Mouse (Mus musculus) heart, adult 11 months (tissue): ENCODE results near the gene Nrp2.
A peak's percentile ranks its signal among the peaks of the same experiment; 100 is the strongest.

Experiments used
- DNase-seq: peaks from one replicate; pipeline ENCODE4 v3.0.0; 2022

Nrp2 gene

DNA sequence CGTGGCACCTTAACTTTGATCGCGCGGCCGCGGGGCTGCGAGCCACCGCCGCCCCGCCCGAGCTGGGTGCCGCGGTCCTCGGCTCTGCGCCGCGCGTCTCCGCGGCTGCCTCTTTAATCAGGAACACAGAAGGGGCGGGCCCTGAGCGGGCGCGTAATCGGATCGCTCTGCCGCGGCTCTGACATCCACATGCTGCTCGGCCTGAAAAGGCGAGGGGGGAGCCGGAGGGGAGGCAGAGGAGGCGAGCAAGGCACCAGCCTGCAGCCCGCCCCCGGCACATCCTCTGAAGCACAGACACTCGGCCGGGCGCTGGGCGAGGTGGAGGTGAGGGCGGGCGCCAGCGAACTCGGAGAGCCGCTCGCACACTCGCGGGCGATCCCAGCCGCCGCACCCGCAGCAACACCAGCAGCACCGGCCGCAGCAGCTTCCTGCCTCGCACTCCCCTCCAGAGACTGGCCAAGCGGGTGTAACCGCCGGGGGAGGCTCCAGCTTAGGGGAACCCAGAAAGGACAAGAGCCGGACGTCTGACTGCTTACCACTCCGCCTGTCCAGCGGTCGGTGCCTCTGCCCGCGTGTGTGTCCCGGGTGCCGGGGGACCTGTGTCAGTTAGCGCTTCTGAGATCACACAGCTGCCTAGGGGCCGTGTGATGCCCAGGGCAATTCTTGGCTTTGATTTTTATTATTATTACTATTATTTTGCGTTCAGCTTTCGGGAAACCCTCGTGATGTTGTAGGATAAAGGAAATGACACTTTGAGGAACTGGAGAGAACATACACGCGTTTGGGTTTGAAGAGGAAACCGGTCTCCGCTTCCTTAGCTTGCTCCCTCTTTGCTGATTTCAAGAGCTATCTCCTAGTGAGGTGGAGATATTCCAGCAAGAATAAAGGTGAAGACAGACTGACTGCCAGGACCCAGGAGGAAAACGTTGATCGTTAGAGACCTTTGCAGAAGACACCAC is at the start of gene Nrp2:
Gene Nrp2 (plus strand): TSS at position 128 of the 959 bp plus-strand sequence.
- peak; percentile 100 for DNase-seq

DNA sequence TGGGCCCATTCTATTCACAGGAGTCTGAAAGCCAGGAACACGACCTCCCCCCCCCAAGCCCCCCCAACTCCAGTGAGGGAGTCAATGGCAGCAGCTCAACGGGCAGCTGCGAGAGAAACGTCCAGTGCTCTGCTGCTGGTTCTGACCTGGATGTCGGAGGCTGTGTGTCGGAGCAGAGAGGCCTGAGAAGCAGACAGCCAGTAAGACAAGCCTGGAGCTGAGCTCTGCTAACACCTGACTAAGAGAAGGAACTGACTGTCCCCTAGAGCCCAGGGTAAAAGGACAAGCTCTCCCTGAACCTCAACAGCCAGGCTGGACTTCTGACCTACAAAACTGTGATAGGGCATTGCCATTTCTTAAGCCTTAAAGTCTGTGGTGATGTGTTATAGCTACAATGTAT is 48.6 kb upstream of the Nrp2 start:
- DNase-seq: peak; percentile 65

DNA sequence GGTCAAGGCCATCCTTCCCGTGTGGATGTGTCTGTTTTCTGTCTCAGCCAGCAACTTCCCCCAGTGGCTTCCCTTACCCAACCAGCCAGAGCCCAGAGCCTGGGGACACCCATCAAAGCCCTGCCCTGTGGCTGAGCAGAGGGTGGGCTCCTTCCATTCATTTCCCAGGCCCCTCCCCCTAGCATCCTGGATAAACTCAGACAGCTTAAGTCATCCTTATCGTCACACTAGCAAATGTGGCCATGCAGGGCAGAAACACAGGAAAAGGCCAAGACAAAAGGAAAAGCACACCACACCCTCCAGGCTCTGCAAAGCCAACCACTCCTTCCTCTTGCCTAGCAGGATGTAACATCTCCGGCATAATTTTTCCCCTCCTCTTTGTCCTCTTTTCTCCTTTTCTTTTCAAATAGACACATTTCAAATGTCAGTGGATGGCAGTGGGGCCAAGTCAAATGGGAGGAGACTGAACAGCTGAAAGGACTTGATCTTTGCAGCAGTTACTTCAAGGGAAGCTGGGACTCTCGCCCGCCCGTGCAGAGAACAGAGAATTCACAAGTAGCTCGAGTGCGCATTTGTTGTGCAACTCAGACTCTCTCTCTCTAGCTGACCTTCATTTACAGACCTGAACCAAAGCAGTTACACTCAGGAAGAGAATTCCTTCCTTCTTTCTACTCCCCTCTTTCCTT is 38.0 kb upstream of the Nrp2 start:
- DNase-seq: peak; percentile 98

DNA sequence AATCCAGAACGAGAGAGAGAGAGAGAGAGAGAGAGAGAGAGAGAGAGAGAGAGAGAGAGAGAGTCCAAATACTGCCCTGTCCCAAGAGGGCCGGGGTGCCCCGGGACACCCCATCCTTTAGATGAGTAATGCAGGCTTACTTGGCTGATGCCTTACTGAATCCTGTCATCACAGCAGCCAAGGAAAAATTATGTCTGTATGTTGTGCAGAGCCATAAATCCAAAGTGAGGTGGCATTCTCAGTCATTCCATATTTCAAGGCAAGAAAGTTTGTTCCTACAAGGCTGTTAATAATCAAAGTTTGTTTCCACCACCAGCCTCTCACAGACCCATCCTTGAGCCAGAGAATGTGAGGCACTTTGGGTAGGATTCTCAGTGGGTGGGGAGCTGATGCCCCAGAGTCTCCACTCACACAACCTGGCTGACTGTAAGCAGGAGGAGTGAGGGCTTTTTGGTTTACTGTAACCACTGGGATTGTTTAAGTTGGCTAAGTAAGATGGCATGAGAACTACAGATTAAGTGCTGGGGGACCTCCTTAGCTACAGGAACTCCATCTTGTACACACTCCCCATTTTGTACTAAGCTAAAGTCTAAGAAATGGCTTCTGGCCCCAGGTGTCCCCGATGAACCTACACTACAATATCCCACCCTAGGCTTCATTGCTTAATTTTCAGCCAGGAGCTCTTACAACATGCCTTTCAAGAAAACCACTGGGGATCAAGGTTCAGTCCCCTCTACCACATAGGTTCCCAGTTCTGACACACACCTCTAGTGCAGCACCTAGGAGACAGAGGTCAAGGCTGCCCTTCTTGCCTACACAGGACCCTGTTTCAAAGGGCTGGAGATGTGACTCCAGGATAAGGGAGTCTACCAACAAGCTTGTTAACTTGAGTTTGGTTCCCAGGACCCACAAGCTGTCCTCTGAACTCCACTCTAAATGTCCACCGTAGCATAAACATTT is 37.0 kb upstream of the Nrp2 start:
- peak; percentile 76 for DNase-seq

DNA sequence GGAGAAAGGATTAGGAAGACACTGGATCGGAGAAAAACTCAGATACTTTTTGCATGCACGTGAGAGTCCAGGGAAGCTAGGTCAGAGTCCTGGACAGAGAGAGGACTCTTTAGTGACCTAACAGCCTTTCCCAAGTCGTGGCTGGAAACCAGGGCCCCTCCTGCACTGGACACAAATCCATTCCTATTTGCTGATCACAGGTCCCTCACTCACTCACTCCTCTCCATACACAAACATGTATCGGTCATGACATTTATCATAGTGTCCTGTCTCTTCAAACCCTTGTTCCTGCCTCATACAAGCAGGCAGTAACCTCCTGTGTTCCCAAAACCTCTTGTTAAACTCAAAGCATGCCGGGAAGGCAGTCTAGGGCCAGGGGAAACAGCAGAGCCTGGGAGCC is 36.3 kb upstream of the Nrp2 start:
- peak; percentile 54 for DNase-seq

DNA sequence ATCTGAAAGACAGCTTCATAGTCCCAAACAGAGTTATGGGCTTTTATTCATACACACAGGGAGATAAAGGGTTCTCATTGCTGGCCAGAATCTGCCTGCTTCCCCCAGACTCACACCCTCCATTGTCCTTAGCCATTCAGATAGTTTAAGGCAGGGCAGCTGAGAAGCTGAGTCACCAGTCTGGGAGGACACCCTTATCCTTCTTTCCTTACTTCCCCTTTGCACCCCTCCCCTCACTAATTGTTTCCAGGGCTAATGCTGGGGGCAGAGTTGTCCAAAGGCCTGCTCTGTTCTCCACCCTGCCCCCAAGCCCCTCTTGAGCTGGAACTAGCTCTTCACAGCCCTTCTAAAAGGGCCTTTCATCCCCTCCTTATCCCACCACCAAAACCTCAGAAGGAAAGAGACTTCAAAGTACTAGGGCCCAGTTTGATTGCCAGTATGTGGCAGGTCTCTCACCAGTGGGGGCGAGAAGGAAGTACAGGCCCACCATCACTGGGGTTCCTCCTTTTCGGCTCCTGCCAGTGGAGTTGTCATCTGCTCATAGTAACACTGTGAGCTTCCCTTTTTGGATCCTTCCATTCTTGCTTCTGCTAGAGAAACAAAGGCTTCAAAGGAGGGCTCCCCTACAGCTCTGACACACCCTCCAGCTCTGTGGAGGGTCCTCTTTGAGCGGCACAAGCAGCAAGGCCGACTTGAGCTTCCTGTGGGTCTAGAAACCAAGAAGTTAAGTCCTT is 24.3 kb upstream of the Nrp2 start:
- DNase-seq: no peak

DNA sequence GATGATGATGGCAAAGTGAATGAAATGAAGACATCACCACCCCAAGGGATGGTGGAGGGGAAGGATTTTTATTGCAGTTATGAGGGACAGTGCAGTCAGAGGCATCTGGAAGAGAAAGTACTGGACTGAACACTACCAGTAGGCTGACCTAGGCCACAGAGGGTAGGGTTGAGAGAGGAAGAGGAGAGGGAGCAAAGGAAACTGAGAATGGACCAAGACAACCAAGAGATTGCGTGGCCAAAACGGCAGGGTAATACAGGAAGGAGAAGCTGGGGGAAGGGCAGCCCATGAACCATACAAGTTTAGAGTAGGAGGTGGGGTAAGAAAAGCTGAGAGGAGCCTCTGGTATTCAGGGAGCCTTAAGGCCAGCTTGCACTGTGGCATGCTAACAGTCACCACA is 23.6 kb upstream of the Nrp2 start:
- no peak for DNase-seq

DNA sequence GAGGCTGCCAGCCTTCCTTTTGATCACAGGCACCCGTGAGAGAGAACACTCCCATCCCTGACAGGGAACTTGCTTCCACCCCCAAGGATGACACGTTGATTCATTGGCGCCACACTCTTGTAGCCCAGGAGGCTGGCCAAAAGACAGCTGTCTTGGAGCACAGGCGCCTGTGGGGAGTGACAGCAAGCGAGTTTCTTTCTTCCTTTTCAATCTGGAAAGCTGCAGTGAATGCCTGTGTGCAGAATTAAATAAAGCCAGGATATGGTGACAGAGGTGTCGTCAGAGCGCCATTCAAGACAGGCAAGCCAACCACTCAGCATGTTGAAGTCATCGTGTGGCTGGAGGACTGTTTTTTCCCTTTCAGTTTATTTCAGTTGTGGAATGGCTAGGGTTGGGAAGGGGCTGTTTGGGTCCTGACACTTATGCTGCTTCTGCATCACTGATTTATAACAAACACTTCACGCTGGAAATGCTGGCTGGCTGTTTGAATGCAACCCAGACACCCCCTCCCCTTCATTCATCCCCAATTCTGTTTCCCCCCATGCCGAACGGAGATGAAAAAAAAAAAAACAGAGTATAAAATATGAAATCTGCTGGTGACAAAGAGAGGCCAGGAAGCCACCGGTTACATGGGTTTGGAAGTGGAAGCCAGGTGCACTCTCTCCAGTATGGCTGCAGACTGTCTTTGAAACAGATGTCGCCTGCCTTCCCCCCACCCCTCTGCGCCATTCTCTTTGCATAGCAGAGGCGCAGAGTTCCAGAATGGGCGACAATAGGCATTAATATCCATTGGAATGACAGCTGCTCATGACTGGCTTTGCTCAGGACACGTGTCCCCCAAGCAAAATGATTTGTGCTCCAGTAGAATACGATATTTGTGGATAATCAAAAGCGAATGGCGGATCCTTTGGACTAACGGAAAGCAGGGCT is 20.4 kb upstream of the Nrp2 start:
- peak; percentile 72 for DNase-seq

DNA sequence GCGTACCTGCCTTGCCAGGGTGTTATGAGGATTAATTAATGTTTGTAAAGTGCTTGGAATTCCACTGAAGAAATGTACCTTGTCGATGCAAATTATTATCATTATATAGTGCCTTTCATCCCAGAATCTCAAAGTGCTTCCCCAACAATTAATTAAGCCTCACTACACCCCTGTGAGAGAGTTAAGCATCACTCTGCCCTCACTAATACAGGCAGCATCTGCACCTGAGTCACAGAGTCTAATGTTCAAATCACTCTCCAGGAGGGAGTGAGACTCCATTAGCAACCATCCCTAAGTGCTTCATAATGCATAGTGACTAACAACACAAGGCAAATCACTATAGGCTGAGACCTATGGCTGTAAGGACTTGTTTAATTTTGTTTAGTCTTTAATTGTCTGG is 19.6 kb upstream of the Nrp2 start:
- peak; percentile 16 for DNase-seq

DNA sequence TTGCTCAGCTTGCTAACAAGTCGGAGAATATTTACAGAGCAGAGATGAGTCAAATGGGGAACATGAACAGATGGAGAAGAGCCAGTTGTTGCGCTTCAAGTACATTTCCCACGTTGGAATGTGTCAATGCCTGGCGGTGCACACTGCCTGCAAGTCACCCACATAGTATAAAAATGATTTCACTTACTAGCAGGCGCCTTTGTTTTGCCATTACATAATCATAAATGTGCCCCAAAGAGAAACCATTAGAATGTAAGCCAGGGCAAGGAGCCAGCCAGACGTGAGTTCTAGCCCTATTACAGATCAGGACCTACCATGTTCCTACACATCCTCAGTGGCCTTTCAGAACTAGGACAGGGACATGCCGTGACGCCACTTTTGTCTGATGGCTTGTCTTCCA is 15.6 kb upstream of the Nrp2 start:
- peak; percentile 91 for DNase-seq

DNA sequence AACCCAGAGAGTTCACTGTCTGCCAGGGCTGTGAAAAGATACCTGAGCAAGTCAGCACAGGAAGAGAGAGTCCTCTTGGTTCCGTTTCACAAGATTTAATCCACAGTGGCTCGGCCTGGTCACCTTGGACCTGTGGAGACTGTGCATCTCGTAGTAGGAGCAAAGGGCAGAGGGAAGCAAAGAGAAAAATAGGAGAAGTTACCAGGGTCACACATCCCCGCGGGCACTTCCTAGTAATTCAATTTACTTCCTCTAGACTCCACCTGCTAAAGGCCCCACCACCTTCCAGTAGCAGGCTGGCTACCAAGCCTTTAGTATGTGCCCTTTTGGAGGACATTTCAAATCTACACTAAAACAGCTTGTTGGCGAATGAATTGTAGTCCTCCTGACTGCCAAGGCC is 11.9 kb upstream of the Nrp2 start:
- DNase-seq: peak; percentile 78

DNA sequence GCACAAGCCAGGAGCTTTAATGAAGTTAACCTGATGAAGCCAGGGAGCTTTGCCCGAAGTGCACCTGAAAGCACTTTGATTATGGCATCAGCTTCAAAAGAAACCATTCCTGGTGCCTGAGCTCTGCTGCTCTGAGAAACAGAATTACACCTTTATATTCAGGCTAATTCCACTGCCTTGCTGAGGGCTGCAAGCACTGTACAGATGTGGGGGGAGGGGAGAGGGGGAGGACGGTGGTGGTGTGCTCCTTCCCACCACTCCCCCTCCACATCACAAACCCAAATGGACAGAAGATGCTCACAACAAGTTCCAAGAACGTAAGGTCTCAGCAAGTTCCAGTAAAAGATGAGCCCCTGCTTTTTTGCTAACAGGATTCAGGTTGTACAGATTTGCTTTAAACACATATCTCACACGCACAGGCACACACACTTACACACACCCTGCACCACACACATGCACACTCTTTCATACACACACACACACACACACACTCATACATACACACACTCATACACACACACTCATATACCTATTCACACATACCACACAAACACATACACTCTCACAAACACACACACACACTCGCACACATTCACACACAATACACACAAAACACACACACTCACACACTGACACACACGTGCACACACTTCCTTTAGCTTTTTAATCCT is 6.6 kb upstream of the Nrp2 start:
- no peak for DNase-seq

DNA sequence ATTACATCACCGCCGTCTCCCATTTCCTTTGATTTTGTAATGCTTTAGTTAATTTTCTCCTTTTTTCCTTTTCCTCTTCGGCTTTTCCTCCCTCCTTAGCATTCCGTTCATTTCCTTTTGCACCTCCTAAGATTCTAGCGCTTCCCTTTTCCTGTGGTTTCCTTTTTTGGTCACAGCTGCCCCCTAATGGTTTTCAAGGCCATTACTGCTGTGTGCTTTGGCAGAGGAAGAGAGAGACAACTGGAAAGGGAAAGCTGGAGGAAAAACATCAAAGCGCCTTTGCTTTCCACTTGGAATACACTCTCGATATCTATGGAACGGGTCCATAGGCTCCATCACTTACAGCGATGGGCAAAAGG is 6.1 kb upstream of the Nrp2 start:
- peak; percentile 90 for DNase-seq

DNA sequence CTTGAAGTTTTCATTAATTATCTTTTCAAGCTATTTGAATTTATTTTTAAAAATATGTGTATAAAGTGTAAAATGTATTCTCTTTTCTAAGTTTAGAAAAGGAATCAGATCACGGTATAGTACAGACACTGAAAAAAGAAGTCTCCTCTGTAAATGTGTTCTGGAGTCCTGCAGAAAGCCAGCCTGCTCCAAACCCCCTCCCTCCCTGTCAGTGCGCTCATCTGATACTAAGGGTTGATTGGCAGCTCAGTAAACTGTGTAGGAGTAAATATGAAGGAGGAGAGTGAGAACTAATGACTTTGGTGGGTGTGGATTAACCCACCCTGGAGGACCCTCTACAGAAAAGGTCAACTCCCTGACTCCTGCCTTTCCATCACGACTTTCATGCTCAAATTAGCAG is 5.7 kb upstream of the Nrp2 start:
- no peak for DNase-seq

DNA sequence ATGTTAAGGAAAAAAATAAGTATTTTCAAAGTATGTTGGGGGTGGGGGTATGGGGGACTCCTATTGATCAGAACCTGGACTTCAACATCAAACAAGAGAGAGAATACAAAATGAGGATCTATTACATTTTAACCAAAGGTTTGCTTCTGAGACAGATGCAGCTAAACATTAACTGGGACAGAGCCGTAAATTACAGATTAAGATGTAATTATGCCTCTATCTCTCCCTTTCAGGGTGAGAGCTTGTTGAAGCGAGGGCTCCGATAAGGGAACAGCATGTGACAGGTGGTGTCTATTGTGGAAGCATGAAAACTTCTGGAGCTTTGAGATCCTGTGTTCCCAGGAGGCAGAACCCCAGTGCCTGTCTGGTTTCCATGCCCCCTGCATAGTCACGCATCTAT is 3.3 kb upstream of the Nrp2 start:
- DNase-seq: no peak

DNA sequence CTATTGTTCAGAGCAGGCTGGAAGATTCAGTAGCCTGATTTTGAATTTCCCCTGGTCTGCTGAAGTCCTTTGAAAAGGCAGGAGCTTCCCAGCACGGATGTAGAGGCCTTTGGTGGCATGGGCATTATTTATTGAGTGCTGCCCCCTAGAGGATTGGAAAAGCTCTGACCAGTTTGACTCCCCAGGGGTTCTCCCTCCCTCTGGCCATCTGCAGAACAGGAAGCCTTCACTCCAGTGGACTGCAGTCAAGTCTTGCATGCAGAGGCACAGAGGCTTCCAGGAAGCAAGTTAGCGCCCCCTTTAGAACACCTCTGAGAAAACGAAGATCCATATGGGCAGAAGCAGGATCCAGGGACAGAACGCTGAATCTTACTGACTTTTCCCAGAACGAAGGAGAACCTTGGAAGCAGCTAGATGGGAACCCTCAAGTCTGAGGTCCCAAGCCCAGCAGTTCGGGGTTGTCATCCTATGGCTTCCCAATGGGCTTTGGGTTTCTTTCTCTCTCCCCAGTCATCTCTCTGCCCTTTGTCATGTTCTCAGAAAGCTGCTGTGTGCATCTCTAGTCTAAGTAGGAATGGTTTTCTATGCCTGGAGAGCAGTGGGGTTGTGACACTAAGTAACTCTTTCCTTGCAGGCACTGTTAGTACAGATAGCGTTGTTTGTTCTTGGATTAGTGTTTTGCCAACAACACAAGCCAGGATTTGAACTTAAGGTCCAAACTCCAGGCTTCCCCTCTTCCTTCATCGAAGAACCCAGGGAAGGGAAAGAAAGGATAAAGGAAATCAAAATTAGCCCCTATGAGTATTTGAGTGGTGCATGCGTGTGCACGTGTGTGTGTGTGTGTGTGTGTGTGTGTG is 1.8 kb upstream of the Nrp2 start:
- DNase-seq: peak; percentile 99

DNA sequence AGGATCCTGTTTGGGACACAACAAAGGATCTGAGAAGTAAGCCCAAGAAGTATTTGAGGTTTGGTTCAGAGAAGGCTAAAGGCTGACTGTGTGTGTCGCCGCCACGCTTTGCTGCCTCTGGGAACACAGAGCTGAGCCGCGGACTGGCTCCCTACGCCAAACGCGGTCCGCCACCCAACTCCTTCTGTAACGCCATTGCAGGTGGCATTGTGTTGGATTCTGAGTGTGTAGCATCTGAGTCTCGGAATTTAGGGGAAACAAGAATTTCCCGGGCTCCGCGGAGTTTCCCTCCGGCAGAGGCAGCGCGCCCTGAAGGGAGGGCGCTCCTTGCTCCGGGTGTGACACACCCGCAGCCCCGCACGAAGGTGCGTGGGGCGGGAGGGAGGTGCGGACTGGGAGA is 342 bp upstream of the Nrp2 start:
- DNase-seq: peak; percentile 93

DNA sequence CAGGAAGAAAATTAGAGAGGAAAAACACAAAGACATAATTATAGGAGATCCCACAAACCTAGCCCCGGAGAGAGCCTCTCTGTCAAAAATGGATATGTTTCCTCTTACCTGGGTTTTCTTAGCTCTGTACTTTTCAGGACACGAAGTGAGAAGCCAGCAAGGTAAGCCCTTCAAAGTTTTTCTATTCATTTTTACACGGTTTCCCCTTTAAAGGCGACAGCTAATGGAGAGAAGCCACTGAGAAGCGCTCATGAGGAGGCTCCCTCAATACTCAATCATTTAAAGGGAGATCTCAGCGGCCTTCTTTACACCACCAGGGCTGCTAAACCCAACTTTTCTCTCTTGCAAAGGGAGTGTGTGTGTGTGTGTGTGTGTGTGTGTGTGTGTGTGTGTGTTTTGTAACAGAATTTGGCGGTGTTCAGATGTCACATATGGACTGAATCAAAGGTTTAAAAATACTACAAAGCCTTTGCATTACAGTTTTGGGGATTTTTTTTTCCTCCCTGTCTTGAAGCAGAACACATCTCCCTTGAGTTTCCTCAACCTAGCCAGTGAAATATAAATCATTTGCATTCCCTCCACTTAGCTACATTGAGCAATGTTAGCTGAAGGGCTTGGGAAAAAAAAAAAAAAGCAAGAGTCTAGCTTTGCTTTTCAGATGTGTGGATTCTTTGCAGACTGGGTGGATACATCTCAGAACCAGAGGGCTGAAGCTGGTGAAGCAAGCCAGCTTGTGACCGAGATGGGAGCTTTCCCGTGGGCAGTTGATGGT is 1.2 kb downstream of the Nrp2 start:
- DNase-seq: no peak
